Mouse (Mus musculus) heart, adult 18-20 months (tissue): ENCODE results near the gene Stard10. TPM values are rescaled to one million over a fixed set of nuclear protein-coding genes. Genes with fewer than 3 reads are reported as not detected.

Experiments
- DNase-seq, 2 experiments: peaks; one replicate each; pipeline ENCODE4 v3.0.0; 2021 to 2022; ENCODE audit warnings: mixed read lengths in 1 of 2
- total RNA-seq, 2 experiments: library from RNA; stranded (reverse); gene quantifications; 2 replicates each; pipeline ENCODE4 v1.2.3; 2021

Gene Stard10
- total RNA-seq, 2 experiments from 2014 or later = 68.5 to 72.5 TPM

GRCm38 (mm10) chr7:101330074-101330840 lies 13.4 kb downstream of the Stard10 start:
- DNase-seq = no peak

- no peak for DNase-seq
Measured at GRCm38 (mm10) chr7:101330841-101331173, 13.9 kb downstream of the Stard10 start.

DNA sequence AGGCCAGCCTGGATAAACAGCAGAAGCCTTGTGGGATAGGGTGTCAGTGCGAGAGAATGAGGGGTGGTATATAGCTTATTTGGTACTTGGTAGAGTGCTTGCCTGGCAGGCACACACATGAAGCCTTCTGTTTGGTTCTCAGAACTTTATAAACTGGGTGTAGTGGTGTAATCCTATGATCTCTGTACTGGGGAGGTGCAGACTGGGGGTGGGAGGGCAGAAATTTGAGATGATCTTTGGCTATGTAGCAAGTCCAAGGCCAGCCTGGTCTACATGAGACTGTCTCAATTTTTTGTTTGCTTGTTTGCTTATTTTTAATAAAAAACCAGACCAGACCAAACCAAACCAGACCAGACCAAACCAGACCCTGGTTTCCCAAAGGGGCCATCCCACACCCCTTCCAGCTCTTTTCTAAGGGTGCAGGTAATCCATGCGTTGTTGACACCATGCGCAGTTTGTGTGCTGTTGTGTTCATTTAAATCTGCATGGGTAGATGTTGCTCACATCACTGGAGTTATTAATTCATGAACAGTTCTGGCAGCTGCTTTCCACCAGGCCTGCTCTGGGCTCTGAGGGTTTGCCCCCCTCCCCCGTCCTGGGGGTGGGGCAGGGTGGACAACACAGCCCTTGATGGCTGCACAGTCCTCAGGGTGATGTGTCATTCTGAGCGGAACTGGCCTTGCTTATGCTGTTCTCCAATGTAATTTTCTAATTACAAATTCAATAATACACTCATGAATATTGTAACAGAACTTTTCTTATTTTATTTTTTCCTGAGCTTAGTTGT lies 15.4 kb downstream of the Stard10 start:
- no peak for DNase-seq

DNA sequence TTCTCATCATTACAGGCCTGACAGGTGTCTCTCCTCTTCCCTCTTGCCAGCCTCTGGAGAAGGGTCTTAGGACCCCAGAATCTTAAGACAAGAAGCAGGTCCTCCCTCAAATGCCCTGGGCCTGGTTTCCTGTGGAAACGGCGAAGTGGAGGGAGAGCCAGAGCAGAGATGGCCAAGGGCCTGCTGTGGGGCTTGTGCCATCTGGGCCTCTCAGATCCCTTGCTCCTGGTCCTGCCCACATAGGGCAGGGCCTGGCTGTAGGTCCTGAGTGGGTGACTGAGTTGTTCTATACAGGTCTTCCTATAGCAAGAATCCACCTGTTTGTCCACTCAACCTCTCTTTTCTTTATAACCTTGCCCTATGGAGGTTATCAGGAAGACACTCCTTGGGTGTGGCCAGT lies 18.3 kb downstream of the Stard10 start:
- DNase-seq = no peak

GRCm38 (mm10) chr7:101336686-101337085 lies 19.8 kb downstream of the Stard10 start:
- no peak for DNase-seq

- no peak for DNase-seq
Measured at GRCm38 (mm10) chr7:101337401-101337800, 20.5 kb downstream of the Stard10 start.

DNA sequence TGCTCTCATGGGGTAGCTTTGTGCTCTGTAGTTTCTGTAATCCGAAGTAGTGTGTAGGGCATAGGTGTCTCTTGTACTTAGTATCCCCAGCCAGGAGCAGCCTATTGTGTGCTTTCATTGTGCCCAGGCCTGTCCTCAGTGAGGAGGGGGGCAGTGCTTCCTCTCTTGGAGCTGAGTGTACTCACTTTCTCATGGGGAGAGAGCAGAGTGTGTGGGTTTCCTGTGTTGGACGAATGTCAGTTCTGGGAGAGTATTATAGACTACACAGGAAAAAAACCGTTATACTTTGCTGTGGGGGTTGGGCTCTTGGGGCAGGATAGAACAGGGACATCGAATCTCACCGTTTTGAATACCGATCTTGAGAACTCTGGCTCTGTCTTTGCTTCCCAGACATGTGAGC lies 24.5 kb downstream of the Stard10 start:
- no peak for DNase-seq

DNA sequence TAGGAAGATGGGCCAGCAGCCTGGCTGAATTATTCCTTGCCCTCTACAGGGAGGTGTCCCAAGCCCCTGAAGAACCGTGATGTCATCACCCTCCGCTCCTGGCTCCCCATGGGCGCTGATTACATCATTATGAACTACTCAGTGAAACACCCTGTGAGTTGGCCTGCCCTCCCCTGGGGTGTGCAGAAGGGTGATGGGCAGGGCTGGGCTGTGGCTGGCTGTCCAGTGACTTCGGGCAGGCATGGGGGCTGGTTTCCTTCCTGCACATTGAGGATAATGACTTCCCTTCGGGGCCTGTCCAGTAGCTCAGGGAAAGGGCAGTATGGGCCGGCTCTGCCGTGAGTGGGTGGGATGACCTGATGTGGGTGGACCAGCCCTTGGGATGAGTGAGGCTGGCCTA lies 26.2 kb downstream of the Stard10 start:
- no peak for DNase-seq

DNA sequence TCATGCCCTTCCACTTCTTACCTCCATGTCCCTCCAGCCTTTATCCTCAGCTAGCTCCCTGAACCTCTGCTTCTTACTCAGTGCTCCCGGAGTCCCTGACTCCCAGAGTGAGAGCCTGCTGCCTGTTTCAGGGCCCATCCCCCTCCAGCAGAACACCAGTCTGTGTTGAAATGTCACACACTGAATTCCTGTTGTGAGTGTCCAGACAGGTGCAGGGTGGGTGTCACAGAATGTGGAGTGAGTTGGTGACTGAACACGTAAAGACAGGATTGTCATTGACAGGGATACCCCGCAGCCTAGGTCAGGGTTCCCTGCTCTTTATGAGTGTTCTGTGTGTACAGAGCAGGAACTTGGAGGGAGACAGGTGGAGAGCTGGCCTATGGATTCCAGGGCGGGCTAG lies 28.0 kb downstream of the Stard10 start:
- DNase-seq = no peak

DNA sequence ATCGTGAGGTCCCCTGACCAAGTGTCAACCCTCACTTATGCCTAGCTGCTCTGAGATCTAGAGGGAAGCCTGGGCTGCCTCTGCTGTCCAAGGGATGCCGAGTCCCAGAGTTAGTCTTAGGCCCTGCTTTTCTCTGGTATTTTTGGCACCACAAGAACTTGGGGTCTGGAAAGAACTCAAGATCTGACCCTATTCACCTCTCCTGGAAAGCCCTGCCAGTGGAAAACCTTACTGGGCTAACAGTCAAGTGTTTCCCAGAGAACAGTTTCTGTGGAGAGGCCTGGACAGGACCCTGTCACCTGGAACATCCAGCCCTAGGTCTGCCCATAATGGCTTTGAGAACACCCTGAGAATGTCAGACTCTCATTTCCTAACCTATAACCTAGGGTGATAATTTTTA lies 30.1 kb downstream of the Stard10 start:
- no peak for DNase-seq

- peak; percentile 65 to 77 for DNase-seq
Measured at GRCm38 (mm10) chr7:101347767-101348270, 30.9 kb downstream of the Stard10 start, which contains the start of gene Arap1. Gene Arap1 (plus strand): TSS chr7:101348067.

- DNase-seq = no peak
Measured at GRCm38 (mm10) chr7:101348312-101348711, 31.4 kb downstream of the Stard10 start.

GRCm38 (mm10) chr7:101349861-101350260 lies 33.0 kb downstream of the Stard10 start:
- no peak for DNase-seq

DNA sequence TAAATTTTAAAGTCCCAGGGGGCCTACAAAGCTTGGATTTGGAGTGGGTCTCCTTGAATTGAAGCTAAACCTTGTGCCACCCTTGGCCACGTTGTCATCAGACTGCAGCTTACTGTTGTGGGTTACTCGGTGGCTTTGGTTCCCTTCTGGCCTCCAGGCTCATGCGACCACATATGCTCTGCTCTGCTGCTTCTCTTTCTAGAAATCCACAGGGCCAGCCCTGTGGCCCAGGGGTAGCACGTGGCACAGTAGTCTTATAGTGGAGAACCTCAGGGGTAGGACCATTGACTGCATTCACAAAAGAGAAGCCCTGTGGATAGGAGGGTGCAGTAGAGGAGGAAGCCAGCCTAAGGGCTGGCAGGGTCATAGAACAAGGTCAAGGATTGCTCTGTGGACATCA lies 35.5 kb downstream of the Stard10 start:
- DNase-seq = no peak

GRCm38 (mm10) chr7:101354423-101354822 lies 37.5 kb downstream of the Stard10 start:
- peak; percentile 16 to 45 for DNase-seq

DNA sequence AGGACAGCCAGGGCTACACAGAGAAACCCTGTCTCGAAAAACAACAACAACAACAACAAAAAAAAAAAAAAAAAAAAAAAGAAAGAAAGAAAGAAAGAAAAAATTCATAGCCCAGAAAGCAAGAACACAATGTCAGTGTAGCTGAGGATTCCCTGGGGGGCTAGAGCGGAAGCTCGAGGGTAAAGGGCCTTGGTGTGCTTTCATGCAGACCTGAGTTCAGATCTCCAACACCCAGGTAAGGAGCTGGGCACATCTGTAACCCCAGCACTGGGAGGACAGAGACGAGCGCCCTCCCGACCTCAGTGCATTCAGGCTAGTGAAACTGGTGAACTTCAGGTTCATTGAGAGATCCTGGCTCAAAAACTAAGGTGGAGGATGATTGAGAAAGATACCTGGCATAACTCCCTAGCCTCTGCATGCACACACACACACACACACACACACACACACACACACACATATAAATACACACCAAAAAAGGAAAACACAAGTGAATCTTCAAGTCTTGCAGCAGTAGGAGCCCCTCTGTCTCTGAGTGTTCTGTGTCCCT lies 38.7 kb downstream of the Stard10 start:
- no peak for DNase-seq

DNA sequence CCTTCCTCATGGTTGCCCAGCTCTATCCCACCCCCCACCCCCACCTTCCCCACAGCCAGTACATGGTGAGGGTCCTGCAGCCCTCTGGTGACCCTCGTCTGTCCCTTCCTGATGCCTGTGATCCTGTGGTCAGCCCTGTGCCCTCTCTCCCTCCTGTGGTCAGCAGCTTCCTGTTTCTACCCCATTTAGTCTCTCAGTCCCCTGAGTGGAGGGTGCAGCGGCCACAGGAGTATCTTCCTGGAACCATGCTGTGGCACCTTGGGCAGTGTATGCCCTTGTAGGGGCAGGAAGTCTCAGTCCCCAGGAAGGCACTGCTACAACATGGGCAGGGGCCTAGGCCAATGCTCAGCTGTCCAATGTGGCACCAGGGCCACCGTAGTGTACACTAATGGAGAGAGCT lies 40.0 kb downstream of the Stard10 start:
- DNase-seq = no peak

DNA sequence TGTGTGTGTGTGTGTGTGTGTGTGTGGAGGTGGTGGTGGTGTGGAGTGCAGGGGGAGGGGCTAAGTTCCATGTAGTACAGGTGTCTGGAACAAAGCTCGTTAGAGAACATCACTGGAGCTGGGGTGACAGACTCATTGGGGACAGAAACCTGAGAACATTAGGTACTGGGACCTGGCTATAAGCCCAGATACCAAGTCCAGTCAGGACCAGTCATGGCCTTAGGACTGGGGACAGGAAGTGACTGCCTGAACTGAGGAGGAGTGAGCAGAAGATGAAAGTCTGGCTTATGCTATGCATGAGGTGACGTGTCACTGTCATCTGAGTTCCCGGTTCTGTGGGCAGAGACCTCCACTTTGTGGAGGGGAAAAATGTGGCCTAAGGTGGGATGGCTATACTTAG lies 43.5 kb downstream of the Stard10 start:
- no peak for DNase-seq

DNA sequence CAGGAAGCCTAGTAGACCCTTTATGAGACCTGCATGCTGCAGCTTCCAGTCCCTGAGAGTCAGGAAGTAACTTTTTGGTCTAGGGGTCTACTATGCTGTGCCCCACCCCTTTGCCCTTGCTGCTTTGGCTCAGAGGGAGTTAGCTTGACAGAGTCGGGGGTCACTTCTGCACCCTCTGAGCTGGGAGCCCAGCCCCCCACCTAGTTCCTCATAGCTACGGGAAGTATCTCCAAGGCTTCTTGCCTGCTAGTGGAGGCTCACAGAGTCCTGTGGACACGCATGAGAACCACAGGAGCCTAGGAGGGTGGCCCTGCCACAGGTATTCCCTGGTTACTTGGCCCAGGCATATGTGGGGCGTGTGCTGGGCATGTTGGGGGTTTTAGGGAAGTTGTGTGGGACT lies 44.1 kb downstream of the Stard10 start:
- no peak for DNase-seq

DNA sequence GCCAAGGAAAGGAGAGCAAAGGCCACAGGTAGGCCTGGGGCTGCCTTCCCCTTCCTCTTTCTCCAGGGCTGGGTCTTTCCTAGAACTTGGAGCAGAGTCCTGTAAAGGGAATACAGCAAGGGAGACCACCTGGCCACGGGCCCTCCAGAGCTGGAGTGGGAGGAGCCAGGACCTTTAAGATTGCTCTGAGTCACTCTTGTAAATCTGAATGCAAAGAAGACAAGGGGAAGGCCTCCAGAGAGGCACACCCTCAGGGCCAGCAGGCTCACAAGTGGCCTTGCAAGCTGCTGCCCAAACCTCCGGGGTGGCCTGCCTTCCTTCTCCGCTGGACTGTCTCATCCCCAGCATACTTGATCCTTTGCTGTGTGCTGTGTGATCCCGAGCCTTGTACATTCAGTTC lies 44.9 kb downstream of the Stard10 start:
- no peak for DNase-seq

- peak in 1 of 2 experiments; percentile 58 for DNase-seq
Measured at GRCm38 (mm10) chr7:101362791-101363191, 45.9 kb downstream of the Stard10 start.

GRCm38 (mm10) chr7:101363914-101364313 lies 47.0 kb downstream of the Stard10 start:
- DNase-seq = no peak
